Mouse (Mus musculus): ENCODE measurements around the gene Ecm1. TPM values are rescaled to one million over a fixed set of nuclear protein-coding genes. Genes with fewer than 3 reads are reported as not detected.

The Ecm1 gene
- polyA plus RNA-seq, 1 experiment from 2014 or later: 174 TPM

DNA sequence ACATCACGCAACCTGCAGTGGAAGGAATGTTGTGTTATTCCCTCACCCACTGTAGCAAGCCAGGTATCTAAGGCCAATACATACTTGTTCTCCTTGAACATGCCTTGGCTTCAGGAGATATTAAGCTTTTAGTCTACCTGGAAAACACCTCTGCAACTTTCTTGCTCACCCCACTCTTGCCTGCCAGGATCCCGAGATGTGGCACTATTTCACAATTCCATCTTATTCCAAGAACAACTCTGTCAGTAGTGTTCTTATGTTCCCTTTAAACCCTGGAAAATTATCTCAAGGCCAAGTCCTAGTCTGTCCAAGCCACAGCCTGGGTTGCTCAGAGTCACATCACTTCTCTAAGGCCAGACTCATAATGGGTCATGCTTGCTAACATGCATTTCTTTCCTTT lies 17.4 kb upstream of the Ecm1 start:
- H3K4me3 ChIP-seq (ENCODE audit: low read length): no peak overlapping the region
- no peaks in the 10 kb centered on the region for H3K27me3 ChIP-seq (ENCODE audit: insufficient read depth, low read length)
- no peak overlapping the region for H3K9ac ChIP-seq (replicated peaks; ENCODE audit: low read length)
- H3K4me1 ChIP-seq (ENCODE audit: insufficient read depth, low read length): peaks cover 5% of the 10 kb centered on the region
- H3K27ac ChIP-seq (ENCODE audit: low read length): no peak overlapping the region
- H3K36me3 ChIP-seq (ENCODE audit: insufficient read depth, low read length): peaks cover 10% of the 10 kb centered on the region
- no peak for ATAC-seq (ENCODE audit: low FRiP score, low TSS enrichment)
- H3K4me2 ChIP-seq (replicated peaks; ENCODE audit: low read depth, low read length): no peak overlapping the region
- H3K9me3 ChIP-seq (ENCODE audit: low read length): no peaks in the 10 kb centered on the region
- 85% methylated on average over 2 of the region's 2 CpGs for WGBS

DNA sequence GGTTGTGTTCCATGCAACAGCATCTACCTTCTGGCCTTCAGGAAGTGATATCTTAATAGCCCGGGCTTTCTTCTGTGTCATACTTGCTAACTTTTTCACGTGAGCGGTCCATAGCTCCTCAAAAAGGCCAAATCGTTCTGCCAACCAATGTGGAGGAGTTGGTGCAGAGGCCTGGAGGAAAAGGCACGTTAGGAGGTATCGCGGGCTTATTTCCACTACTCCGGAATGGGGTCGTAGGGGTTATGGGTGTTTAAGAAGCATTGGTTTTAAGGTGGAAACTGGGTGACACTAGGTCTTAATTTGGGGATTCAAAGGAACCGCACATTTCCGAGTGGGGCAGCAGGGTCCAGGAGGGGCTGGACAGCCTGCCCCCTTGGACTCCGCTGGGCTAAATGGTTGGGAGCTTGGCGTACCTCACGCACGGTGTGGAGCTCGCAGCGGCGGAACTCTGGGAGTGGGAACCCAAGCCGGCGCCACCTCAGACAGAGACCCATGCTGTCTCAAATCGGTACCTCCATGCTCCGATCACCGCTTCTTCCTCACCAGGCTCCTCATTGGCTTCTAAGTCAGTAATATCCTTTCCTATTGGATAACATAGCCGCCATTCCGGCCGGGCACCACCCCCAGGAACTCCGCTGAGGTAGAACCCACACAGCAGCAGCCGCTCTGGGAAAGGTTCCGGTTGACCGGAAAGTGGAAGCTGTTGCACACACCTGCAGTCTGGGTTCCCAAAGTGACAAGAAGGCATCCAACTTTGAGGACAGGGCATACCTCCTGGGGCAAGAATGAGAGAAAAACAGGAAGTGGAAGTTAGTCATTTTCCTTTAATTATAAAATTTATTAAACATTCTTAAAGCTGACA lies 15.2 kb upstream of the Ecm1 start:
- WGBS: under 1% methylated on average over 30 of the region's 30 CpGs
- peak; percentile 99 for ATAC-seq (ENCODE audit: low FRiP score, low TSS enrichment)
- no peaks in the 10 kb centered on the region for H3K9me3 ChIP-seq (ENCODE audit: low read length)

DNA sequence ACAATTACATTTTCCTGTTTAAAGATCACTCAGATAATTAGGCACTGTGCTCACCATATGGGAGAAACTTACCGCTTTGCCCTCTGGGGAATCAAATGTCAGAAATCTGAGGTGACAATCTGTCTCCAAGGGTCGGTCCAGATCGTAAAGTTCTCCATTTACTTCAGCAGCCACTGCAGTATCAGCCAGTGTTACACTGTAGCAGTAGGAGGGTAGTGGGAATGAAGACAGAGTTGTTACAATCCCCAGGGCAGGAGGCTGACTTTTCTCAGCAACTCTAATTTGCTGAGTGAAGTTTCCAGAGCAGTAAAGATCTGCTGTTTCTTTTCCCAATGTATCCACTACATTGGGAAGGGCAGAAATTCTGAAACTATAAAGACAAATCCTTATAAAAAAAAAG lies 13.6 kb upstream of the Ecm1 start:
- 39% methylated on average over 3 of the region's 3 CpGs for WGBS
- H3K9me3 ChIP-seq (ENCODE audit: low read length): no peaks in the 10 kb centered on the region
- ATAC-seq (ENCODE audit: low FRiP score, low TSS enrichment): no peak
- H3K4me2 ChIP-seq (replicated peaks; ENCODE audit: low read depth, low read length): no peak overlapping the region
- H3K4me1 ChIP-seq (ENCODE audit: insufficient read depth, low read length): peaks cover 5% of the 10 kb centered on the region
- no peak overlapping the region for H3K4me3 ChIP-seq (ENCODE audit: low read length)
- H3K9ac ChIP-seq (replicated peaks; ENCODE audit: low read length): no peak overlapping the region
- no peak overlapping the region for H3K27ac ChIP-seq (ENCODE audit: low read length)
- no peaks in the 10 kb centered on the region for H3K27me3 ChIP-seq (ENCODE audit: insufficient read depth, low read length)
- peaks cover 39% of the 10 kb centered on the region for H3K36me3 ChIP-seq (ENCODE audit: insufficient read depth, low read length)

More for the DNA sequence above, 15.2 kb upstream of the Ecm1 start:
- Histone ChIP-seq H3K9ac (replicated peaks; ENCODE audit: low read length) (peak overlapping the region; percentile 74), H3K4me2 (replicated peaks; ENCODE audit: low read depth, low read length) (peak overlapping the region; percentile 82), H3K27ac (ENCODE audit: low read length) (peak overlapping the region; percentile 58), H3K27me3 (ENCODE audit: insufficient read depth, low read length) (no peaks in the 10 kb centered on the region), H3K36me3 (ENCODE audit: insufficient read depth, low read length) (peaks cover 27% of the 10 kb centered on the region), H3K4me3 (ENCODE audit: low read length) (peak overlapping the region; percentile 81), H3K4me1 (ENCODE audit: insufficient read depth, low read length) (peaks cover 5% of the 10 kb centered on the region)

DNA sequence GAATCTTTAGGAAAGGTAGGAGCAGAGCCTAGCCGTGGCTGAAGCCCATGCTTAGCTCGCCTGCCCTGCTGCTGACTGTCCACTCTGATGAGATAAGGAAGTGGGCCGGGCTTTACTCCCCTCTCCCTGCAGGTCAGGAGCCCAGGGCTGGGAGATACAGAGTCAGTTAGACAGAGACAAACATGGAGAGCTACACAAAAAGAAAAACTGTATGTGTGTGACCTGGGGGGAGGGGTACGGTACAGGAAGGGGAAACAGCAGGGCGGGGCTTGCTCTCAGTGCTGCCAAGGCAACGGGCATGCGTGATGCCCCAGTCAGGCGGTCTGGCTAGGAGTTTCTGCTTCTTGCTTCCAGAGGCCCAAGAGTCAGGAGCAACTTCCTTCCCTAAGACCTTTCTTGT lies 1.0 kb upstream of the Ecm1 start:
- Histone ChIP-seq H3K36me3 (ENCODE audit: insufficient read depth, low read length) (peaks cover 31% of the 10 kb centered on the region), H3K4me1 (ENCODE audit: insufficient read depth, low read length) (peaks cover 36% of the 10 kb centered on the region), H3K9me3 (ENCODE audit: low read length) (no peaks in the 10 kb centered on the region), H3K27me3 (ENCODE audit: insufficient read depth, low read length) (no peaks in the 10 kb centered on the region), H3K27ac (ENCODE audit: low read length) (peak overlapping the region; percentile 85), H3K4me2 (replicated peaks; ENCODE audit: low read depth, low read length) (no peak overlapping the region), H3K9ac (replicated peaks; ENCODE audit: low read length) (0 out of 2 replicates have a peak overlapping the region, but pooled peaks have one; percentile 18), H3K4me3 (ENCODE audit: low read length) (no peak overlapping the region)
- 47% methylated on average over 8 of the region's 8 CpGs for WGBS
- ATAC-seq (ENCODE audit: low FRiP score, low TSS enrichment): peak; percentile 47

DNA sequence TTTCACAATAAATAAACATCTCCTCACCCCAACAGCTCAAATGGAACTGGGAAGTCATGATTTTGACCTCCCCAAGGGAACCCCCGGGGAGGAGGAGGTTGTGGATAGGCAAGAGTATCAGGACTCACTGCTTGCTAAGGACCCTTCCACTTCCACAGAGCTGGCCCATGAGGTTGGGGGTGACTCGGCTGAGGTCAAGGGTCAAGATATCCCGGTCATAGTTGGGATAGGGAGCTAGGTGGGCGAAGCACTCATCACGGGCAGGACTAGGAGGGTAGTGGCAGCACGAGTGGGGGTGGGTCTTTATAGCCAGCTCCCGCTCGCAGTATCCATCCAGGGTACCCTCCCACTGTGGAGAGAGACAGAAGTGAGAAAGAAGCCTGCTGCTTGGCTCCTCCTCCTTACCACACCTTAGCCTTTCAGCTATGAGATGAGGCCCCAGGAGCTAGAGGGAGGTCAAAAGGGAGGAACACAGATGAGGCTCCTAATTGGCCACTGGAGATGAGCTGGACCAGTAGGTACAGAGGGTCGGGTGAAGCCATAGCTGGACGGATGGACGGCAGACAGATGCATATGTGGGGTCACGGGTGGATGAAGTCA lies 4.2 kb downstream of the Ecm1 start:
- H3K27me3 ChIP-seq (ENCODE audit: insufficient read depth, low read length): no peaks in the 10 kb centered on the region
- WGBS: 84% methylated on average over 12 of the region's 12 CpGs
- ATAC-seq (ENCODE audit: low FRiP score, low TSS enrichment): no peak

DNA sequence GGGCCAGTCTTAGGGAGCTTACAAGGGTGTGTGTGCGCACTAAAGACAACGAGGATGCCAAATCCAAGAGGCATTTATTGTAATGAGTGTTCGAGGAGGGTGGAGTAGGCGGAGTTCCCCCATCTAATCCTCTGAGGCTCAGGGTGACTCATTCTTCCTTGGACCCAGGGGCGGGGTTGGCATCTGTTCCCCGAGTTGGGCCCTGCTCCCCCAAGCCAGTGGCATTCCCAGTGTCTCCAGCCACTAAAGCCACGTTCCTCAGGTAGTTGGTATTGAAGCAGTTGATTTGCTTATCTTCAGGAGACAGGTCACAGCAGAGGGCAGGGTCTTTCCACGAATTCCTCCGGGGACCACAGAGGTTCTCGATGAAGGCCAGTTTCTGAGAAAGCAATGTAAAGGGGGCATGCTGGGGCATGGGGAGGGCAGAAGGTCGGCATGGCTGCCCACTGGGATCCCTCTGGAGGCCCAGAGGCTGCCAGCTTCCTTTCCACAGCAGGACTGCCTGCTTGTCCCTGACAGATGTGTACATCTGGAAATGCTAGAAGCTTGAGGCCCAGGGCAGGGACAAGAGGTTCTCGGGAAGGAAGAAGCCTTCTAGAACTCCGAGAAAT lies 5.2 kb downstream of the Ecm1 start:
- no peak overlapping the region for H3K9ac ChIP-seq (replicated peaks; ENCODE audit: low read length)
- no peak overlapping the region for H3K27ac ChIP-seq (ENCODE audit: low read length)
- peaks cover 22% of the 10 kb centered on the region for H3K4me1 ChIP-seq (ENCODE audit: insufficient read depth, low read length)
- peaks cover 7% of the 10 kb centered on the region; the same call in 1 of the 2 replicates for H3K36me3 ChIP-seq (ENCODE audit: insufficient read depth, low read length)
- no peak overlapping the region for H3K4me3 ChIP-seq (ENCODE audit: low read length)
- H3K27me3 ChIP-seq (ENCODE audit: insufficient read depth, low read length): no peaks in the 10 kb centered on the region
- no peaks in the 10 kb centered on the region for H3K9me3 ChIP-seq (ENCODE audit: low read length)
- no peak for ATAC-seq (ENCODE audit: low FRiP score, low TSS enrichment)
- 84% methylated on average over 13 of the region's 13 CpGs for WGBS
- no peak overlapping the region for H3K4me2 ChIP-seq (replicated peaks; ENCODE audit: low read depth, low read length)

More for the DNA sequence above, 4.2 kb downstream of the Ecm1 start:
- Histone ChIP-seq H3K9ac (replicated peaks; ENCODE audit: low read length) (no peak overlapping the region), H3K4me2 (replicated peaks; ENCODE audit: low read depth, low read length) (no peak overlapping the region), H3K4me3 (ENCODE audit: low read length) (no peak overlapping the region), H3K9me3 (ENCODE audit: low read length) (no peaks in the 10 kb centered on the region), H3K4me1 (ENCODE audit: insufficient read depth, low read length) (peaks cover 30% of the 10 kb centered on the region), H3K36me3 (ENCODE audit: insufficient read depth, low read length) (peaks cover 7% of the 10 kb centered on the region; the same call in 1 of the 2 replicates), H3K27ac (ENCODE audit: low read length) (0 out of 2 replicates have a peak overlapping the region, but pooled peaks have one; percentile 10)

DNA sequence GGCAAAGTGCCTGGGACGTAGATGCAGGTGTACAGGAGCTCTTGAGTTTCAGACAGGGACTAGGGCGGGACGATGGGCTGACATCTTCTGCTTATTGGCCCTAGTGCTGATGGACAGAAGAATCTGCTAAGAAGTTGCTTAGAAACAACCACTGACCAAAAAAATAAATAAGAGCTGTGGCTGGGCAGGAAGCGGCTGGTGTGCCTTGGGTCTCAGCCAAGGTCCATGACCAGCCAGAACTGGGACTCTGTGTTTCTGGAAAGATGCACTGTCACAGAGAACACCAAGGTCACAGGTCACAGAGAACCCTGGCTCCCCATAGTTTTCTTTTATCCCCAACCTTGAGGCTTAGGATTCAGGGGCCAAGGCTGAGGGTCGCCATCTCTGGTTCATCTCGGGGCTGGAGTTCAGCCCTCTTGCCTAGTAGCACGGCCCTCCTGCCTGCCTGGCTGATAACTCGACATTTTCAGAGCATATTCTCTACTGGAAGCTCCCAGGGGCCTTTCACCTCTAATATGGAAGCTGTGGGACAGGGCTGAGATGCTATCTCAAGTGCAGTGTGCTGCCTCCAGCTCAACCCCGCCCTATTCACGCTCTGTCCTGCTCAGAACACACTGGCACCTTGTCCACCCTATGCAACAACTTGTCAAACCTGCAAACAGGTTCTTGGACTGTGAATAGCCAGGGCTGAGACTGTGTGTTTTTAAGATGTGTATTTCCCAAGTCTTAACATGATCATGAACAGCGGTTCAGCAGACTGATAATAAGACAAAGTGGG lies 6.4 kb downstream of the Ecm1 start:
- no peak for ATAC-seq (ENCODE audit: low FRiP score, low TSS enrichment)
- no peaks in the 10 kb centered on the region for H3K9me3 ChIP-seq (ENCODE audit: low read length)
- WGBS: 71% methylated on average over 11 of the region's 11 CpGs
- no peak overlapping the region for H3K27ac ChIP-seq (ENCODE audit: low read length)
- H3K4me2 ChIP-seq (replicated peaks; ENCODE audit: low read depth, low read length): no peak overlapping the region
- no peak overlapping the region for H3K9ac ChIP-seq (replicated peaks; ENCODE audit: low read length)
- H3K4me3 ChIP-seq (ENCODE audit: low read length): no peak overlapping the region
- H3K36me3 ChIP-seq (ENCODE audit: insufficient read depth, low read length): peaks cover 7% of the 10 kb centered on the region; the same call in 1 of the 2 replicates
- H3K27me3 ChIP-seq (ENCODE audit: insufficient read depth, low read length): no peaks in the 10 kb centered on the region
- peaks cover 16% of the 10 kb centered on the region for H3K4me1 ChIP-seq (ENCODE audit: insufficient read depth, low read length)

DNA sequence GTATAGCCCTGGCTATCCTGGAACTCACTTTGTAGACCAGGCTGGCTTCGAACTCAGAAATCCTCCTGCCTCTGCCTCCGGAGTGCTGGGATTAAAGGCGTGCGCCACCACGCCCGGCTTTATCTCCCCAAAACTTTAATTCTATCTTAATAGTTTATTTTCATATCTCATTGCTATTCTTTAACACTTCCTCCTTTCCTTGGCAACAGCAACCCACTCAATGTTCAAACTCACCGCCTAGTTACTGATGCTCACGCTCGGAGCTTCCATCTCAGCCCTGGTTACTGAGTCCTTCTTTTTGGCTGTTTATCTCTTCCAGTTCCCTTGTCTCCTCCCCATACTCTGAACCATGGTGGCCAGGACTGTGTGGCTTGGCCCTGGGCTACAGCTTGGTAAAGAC lies 7.1 kb downstream of the Ecm1 start:
- peaks cover 7% of the 10 kb centered on the region; the same call in 1 of the 2 replicates for H3K36me3 ChIP-seq (ENCODE audit: insufficient read depth, low read length)
- H3K27ac ChIP-seq (ENCODE audit: low read length): no peak overlapping the region
- peaks cover 10% of the 10 kb centered on the region for H3K4me1 ChIP-seq (ENCODE audit: insufficient read depth, low read length)
- H3K27me3 ChIP-seq (ENCODE audit: insufficient read depth, low read length): no peaks in the 10 kb centered on the region
- WGBS: 95% methylated on average over 9 of the region's 9 CpGs
- H3K9me3 ChIP-seq (ENCODE audit: low read length): no peaks in the 10 kb centered on the region
- no peak overlapping the region for H3K4me3 ChIP-seq (ENCODE audit: low read length)
- H3K9ac ChIP-seq (replicated peaks; ENCODE audit: low read length): no peak overlapping the region
- H3K4me2 ChIP-seq (replicated peaks; ENCODE audit: low read depth, low read length): no peak overlapping the region
- no peak for ATAC-seq (ENCODE audit: low FRiP score, low TSS enrichment)

DNA sequence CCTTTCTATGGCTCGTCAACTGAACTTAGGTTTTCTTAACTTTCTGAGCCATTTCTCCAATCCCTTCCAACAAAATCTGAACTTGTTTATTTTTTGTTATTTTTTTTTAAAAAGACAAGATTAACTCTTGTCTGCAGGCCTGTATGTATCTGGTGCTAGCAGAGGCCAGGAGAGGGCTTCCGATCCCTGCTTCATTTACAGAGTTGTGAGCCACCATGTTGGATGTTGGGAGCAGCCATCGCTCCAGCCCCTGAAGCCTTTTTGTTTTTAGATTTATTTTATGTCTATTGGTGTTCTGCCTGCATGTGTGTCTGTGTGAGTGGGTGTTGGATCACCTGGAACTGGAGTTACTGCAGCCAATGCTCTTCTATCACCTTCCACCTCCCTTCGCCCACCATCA lies 7.6 kb downstream of the Ecm1 start:
- Histone ChIP-seq H3K27ac (ENCODE audit: low read length) (no peak overlapping the region), H3K4me2 (replicated peaks; ENCODE audit: low read depth, low read length) (no peak overlapping the region), H3K27me3 (ENCODE audit: insufficient read depth, low read length) (no peaks in the 10 kb centered on the region), H3K4me1 (ENCODE audit: insufficient read depth, low read length) (peaks cover 9% of the 10 kb centered on the region; the same call in 1 of the 2 replicates), H3K9ac (replicated peaks; ENCODE audit: low read length) (no peak overlapping the region), H3K36me3 (ENCODE audit: insufficient read depth, low read length) (peaks cover 7% of the 10 kb centered on the region; the same call in 1 of the 2 replicates), H3K9me3 (ENCODE audit: low read length) (no peaks in the 10 kb centered on the region), H3K4me3 (ENCODE audit: low read length) (no peak overlapping the region)
- WGBS: 85% methylated on average over 4 of the region's 4 CpGs
- ATAC-seq (ENCODE audit: low FRiP score, low TSS enrichment): no peak
